Mouse (Mus musculus): ENCODE results near the gene Cartpt.

DNA sequence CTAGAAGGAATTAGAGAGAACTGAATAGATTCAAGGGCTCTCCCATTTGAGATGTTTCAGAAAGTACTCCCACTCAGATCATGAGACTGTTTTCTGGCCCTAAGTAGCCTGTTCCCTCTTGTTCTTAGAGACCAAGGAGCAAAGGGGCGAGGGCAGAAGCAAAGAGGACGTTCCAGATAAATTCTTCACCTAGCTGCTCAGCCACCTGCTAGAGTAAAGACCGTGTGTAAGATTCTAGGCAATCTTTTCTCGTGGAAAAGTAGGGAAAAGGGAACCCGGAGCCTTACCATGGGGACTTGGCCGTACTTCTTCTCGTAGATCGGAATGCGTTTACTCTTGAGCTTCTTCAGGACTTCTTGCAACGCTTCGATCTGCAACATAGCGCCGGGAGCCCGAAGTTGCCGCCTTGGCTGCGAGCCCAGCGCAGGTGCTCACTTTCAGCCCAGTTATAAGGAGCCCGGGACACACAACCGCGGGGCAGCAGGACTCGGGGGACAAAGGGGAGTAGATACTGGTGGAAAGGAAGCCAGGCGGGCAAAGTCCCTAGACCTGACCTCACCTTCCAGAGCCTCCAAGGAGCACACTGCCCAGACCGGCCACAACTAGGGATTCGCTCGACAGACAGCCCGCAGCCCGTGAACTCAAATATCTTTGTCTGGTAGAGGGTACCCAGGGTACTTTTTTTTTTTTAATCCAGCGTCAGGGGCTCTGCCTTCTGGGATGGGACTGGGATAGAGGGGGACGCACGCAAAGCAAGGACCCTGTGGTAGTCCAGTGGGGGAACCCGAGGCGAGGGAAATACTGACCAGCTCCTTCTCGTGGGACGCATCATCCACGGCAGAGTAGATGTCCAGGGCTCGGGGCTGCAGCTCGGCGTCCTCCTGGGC, 978 bp downstream of the Cartpt start:
- TF ChIP-seq CTCF (IDR thresholded peaks at IDR 0.05; ENCODE audit: low read depth, low read length) (no peak), TAL1 (conservative IDR thresholded peaks at IDR 0.05; ENCODE audit: low read depth, low read length) (no peak), POLR2AphosphoS5 (IDR thresholded peaks at IDR 0.05; ENCODE audit: insufficient replicate concordance, low read depth, low read length) (no peak)
